8 mouse cellular contexts compared by ENCODE assay signal in the genomic region with DNA sequence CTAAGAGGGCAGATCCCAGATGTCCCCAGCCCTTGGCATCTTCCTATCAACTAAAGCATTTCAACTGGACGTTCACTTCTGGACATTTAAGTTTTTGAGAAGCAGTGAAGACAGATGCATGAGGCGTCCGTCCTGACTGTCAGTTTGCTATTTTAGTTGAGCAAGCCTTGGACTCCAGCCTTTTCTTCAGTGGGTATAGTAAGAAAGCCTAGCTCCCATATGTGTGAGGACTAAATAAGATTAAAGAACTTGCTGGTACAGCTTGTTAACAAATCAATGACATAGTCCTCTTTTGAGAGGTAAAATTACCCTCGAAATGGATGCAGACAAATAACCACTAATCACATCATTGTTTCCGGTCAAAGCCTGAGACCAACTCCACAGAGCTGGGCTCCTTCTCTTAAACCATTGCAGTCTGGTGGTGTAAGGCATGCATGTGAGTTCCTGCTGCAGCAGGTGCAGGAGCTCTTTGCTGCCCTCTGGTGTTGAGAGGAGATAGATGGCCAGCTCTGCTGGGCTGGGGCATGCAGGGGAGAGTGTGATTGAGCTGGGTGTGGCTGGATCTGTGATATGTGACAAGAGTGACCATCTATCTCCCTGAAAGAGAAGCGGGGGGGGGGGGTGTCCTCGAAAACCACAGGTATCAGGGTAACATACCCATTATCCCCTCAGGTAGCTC. TPM values are rescaled to one million over a fixed set of nuclear protein-coding genes. Genes with fewer than 3 reads are reported as not detected.
DNase-seq lines count a peak whose midpoint lies in the region; ATAC-seq and TF ChIP-seq lines count a peak whose summit lies in the region.

No protein-coding gene starts in this region.

- no peaks in the 10 kb centered on the region for H3K9me3 ChIP-seq in embryonic facial prominence, embryonic 11.5 days (replicated peaks; ENCODE audit: control insufficient read depth, low read length)
- no peaks in the 10 kb centered on the region for H3K9me3 ChIP-seq in limb, embryonic 13.5 days
- H3K9me3 ChIP-seq in midbrain, embryonic 16.5 days (replicated peaks; ENCODE audit: control insufficient read depth, low read length, poor library complexity, severe bottlenecking): no peaks in the 10 kb centered on the region

- no peaks in the 10 kb centered on the region for H3K36me3 ChIP-seq in embryonic facial prominence, embryonic 11.5 days (replicated peaks; ENCODE audit: control insufficient read depth, insufficient read depth, low read depth, low read length)
- H3K36me3 ChIP-seq in kidney, adult 2 months (ENCODE audit: control insufficient read depth, insufficient read depth, low read length): no peaks in the 10 kb centered on the region
- no peaks in the 10 kb centered on the region for H3K36me3 ChIP-seq in limb, embryonic 13.5 days
- no peaks in the 10 kb centered on the region for H3K36me3 ChIP-seq in midbrain, embryonic 16.5 days (ENCODE audit: control insufficient read depth, insufficient read depth, low read length)

- 48% methylated on average over 7 of the region's 7 CpGs for WGBS in embryonic facial prominence, embryonic 11.5 days
- WGBS in kidney, adult 2 months: 47% methylated on average over 7 of the region's 7 CpGs
- 39% methylated on average over 7 of the region's 7 CpGs for WGBS in limb, embryonic 13.5 days
- WGBS in midbrain, embryonic 16.5 days: 45% methylated on average over 7 of the region's 7 CpGs

- H3K4me3 ChIP-seq in embryonic facial prominence, embryonic 11.5 days (ENCODE audit: low read depth, low read length): no peak overlapping the region
- H3K4me3 ChIP-seq in kidney, adult 2 months (ENCODE audit: insufficient read depth, low read depth, low read length): no peak overlapping the region
- H3K4me3 ChIP-seq in limb, embryonic 13.5 days: no peak overlapping the region
- H3K4me3 ChIP-seq in midbrain, embryonic 16.5 days (ENCODE audit: low read depth, low read length): no peak overlapping the region

- peak; percentile 77; the same call in 1 of the 2 replicates for ATAC-seq in embryonic facial prominence, embryonic 11.5 days (replicated peaks; ENCODE audit: insufficient number of reproducible peaks, low FRiP score, low TSS enrichment, low read depth)
- ATAC-seq in limb, embryonic 13.5 days (ENCODE audit: low FRiP score, low read depth): peak; percentile 86
- peak; percentile 90 for ATAC-seq in midbrain, embryonic 16.5 days

- TF ChIP-seq POLR2A in kidney, adult 2 months (IDR thresholded peaks at IDR 0.05; ENCODE audit: low read depth, low read length): no peak

- no peaks in the 10 kb centered on the region for H3K4me1 ChIP-seq in embryonic facial prominence, embryonic 11.5 days (ENCODE audit: control insufficient read depth, insufficient read depth, low read length)
- H3K4me1 ChIP-seq in kidney, adult 2 months (ENCODE audit: control insufficient read depth, insufficient read depth, low read length): no peaks in the 10 kb centered on the region
- peaks cover 7% of the 10 kb centered on the region; the same call in 1 of the 2 replicates for H3K4me1 ChIP-seq in limb, embryonic 13.5 days
- no peaks in the 10 kb centered on the region for H3K4me1 ChIP-seq in midbrain, embryonic 16.5 days (ENCODE audit: control insufficient read depth, insufficient read depth, low read length)

- no peak overlapping the region for H3K27ac ChIP-seq in embryonic facial prominence, embryonic 11.5 days (replicated peaks; ENCODE audit: low read depth, low read length)
- no peak overlapping the region for H3K27ac ChIP-seq in kidney, adult 2 months (ENCODE audit: insufficient read depth, low read depth, low read length)
- no peak overlapping the region for H3K27ac ChIP-seq in limb, embryonic 13.5 days
- no peak overlapping the region for H3K27ac ChIP-seq in midbrain, embryonic 16.5 days (ENCODE audit: low read length)

- H3K4me2 ChIP-seq in embryonic facial prominence, embryonic 11.5 days (ENCODE audit: low read depth, low read length): no peak overlapping the region
- H3K4me2 ChIP-seq in limb, embryonic 13.5 days (replicated peaks): no peak overlapping the region
- no peak overlapping the region for H3K4me2 ChIP-seq in midbrain, embryonic 16.5 days (ENCODE audit: low read length)

- H3K27me3 ChIP-seq in embryonic facial prominence, embryonic 11.5 days (ENCODE audit: control insufficient read depth, insufficient read depth, low read length): no peaks in the 10 kb centered on the region
- no peaks in the 10 kb centered on the region for H3K27me3 ChIP-seq in kidney, adult 2 months (replicated peaks; ENCODE audit: control insufficient read depth, insufficient read depth, low read length)
- H3K27me3 ChIP-seq in limb, embryonic 13.5 days: no peaks in the 10 kb centered on the region
- H3K27me3 ChIP-seq in midbrain, embryonic 16.5 days (ENCODE audit: control insufficient read depth, insufficient read depth, low read depth, low read length): no peaks in the 10 kb centered on the region

- H3K9ac ChIP-seq in embryonic facial prominence, embryonic 11.5 days (replicated peaks; ENCODE audit: low read length): no peak overlapping the region
- H3K9ac ChIP-seq in limb, embryonic 13.5 days: no peak overlapping the region
- H3K9ac ChIP-seq in midbrain, embryonic 16.5 days (ENCODE audit: low read depth, low read length): no peak overlapping the region

- peak; percentile 89 for TF ChIP-seq CTCF in kidney, adult 2 months (conservative IDR thresholded peaks at IDR 0.05; ENCODE audit: insufficient read depth, insufficient read length, low read depth, low read length)

- DNase-seq in 3T3-L1 (ENCODE audit: low read depth, low spot score): peak; percentile 77
- peak; percentile 79 for DNase-seq in adrenal gland, postnatal 10 days
- DNase-seq in embryonic facial prominence, embryonic 11.5 days (ENCODE audit: low spot score): peak; percentile 81
- DNase-seq in heart, adult 8-10 months (ENCODE audit: low spot score): peak; percentile 64
- peak; percentile 69 for DNase-seq in kidney, adult 2 months
- DNase-seq in spleen, postnatal 10 days (ENCODE audit: low spot score in 2 of 2): peak; percentile 60 to 79

RNA-seq across cellular contexts. Expression of a gene that starts 29.2 kb away (rescaled TPM):
- total RNA-seq in adrenal gland, postnatal 10 days (2021): 10 to 100 TPM; 34.2 to 39.0 TPM
- polyA plus RNA-seq in embryonic facial prominence, embryonic 11.5 days (2014; fragmentation: Nextera tagmentation; extraction: Ambion mirVana): 20.5 and 21.2 TPM in 2 replicates
- 10 to 100 TPM in 2 of 4 experiments, 1 to 10 TPM in 2; 6.4 to 11.4 (median 9.2) TPM for total RNA-seq in heart, adult 8-10 months (2022)
- polyA plus RNA-seq in kidney, adult 2 months (2012; rRNA removed): 37.2 TPM in 2 replicates
- 25.7 and 27.2 TPM in 2 replicates for polyA plus RNA-seq in limb, embryonic 13.5 days (2015; fragmentation: Nextera tagmentation; extraction: Ambion mirVana)
- polyA plus RNA-seq in midbrain, embryonic 16.5 days (2015; fragmentation: Nextera tagmentation; extraction: Ambion mirVana): 18.9 and 22.0 TPM in 2 replicates

RNA-seq across cellular contexts. Expression of a gene that starts 29.5 kb away (rescaled TPM):
- total RNA-seq in adrenal gland, postnatal 10 days (2021): 1 to 10 TPM; 1.7 to 3.4 TPM
- polyA plus RNA-seq in embryonic facial prominence, embryonic 11.5 days (2014; fragmentation: Nextera tagmentation; extraction: Ambion mirVana): 25.4 and 29.7 TPM in 2 replicates
- under 1 TPM; 0.16 to 0.41 (median 0.33) TPM for total RNA-seq in heart, adult 8-10 months (2022)
- polyA plus RNA-seq in kidney, adult 2 months (2012; rRNA removed): 0.06 and 0.08 TPM in 2 replicates
- 13.0 and 14.0 TPM in 2 replicates for polyA plus RNA-seq in limb, embryonic 13.5 days (2015; fragmentation: Nextera tagmentation; extraction: Ambion mirVana)
- polyA plus RNA-seq in midbrain, embryonic 16.5 days (2015; fragmentation: Nextera tagmentation; extraction: Ambion mirVana): 3.1 and 4.7 TPM in 2 replicates
